Mouse (Mus musculus) megakaryocyte progenitor cell, adult 5-6 weeks (primary cell): ENCODE results near the gene Gm10282. TPM values are rescaled to one million over a fixed set of nuclear protein-coding genes. Genes with fewer than 3 reads are reported as not detected.
A peak's percentile ranks its signal among the peaks of the same experiment; 100 is the strongest.

Experiments used
- ATAC-seq: replicated peaks from 2 replicates; pipeline ENCODE4 v1.8.0; 2016; ENCODE audit warnings: mild to moderate bottlenecking, moderate TSS enrichment, inconsistent platforms; ENCODE audit not compliant: poor library complexity
- total RNA-seq, 2 experiments: library from RNA; stranded (forward) in 1 of 2; stranded (reverse) in 1 of 2; fragments of 157-497, 149-512 nt in 1 of 2; fragments of 200-1000 nt in 1 of 2; gene quantifications; 2 replicates each; pipeline versions ENCODE4 v1.2.3 to v1.2.4; 2015 to 2017

Gene Gm10282
- total RNA-seq, 2 experiments from 2014 or later, result 58.7 to 68.3 TPM

GRCm38 (mm10) chr8:72324036-72324706 lies 19.1 kb upstream of the Gm10282 start:
- no peak for ATAC-seq

- ATAC-seq, result no peak
These were observed 18.2 kb upstream of the Gm10282 start for GRCm38 (mm10) chr8:72323131-72323725.

DNA sequence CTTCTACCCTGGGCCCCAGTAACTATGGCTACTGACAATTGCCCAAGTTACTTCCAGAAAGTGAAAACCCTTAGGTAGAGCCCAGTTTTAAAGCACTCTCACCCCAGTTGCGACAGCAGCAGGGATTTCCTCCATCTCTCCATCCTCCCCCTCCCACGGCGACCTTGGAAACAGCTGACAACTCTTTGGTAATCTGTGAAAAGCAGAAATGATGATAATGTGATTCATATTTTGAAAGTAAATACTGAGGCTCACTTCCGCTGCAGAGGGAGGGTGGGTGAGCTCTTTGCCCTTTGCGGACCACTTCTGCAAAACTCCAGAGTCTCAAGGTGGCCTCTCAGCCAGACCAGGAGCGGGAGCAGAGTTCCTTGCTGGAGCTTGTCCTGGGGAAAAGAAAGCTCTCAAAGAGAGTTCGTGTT lies 17.4 kb upstream of the Gm10282 start:
- ATAC-seq, result peak; percentile 60

GRCm38 (mm10) chr8:72321635-72322441 lies 16.8 kb upstream of the Gm10282 start:
- ATAC-seq, result no peak

DNA sequence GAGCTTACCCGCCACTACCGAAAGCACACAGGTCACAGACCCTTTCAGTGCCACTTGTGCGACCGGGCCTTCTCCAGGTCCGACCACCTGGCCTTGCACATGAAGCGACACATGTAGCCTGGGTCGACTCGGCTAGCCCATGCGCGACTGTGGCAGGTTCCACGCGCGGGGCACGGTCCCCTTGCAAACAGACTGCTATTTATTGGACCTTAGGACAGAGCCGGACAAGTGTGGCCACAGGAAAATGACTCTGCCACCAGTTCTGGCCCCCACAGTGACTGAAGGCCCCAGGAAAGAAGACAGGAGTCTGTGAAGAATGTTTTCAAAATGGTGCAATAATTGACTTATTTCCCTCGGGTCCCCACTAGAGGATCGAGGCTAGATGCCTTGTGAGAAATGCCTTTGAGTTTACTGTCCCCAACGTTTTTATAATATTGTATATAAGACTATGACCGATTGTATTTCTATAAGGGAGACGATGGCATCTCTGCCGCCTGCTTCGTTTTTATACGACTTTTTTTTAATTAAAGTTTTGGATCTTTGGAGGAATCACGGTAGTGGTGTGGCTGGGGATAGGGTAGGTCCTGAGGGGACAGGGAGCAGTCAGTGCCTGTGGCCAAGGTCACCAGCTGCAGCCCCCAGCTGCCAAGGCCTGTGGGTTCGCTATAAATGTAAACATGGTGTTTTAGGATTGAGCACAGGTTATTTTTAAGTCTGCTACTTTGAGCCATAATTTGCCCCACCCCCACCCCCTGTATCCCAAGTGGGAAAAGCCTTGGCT lies 15.9 kb upstream of the Gm10282 start:
- no peak for ATAC-seq

GRCm38 (mm10) chr8:72319921-72320802 lies 15.1 kb upstream of the Gm10282 start:
- ATAC-seq, result no peak

- no peak for ATAC-seq
These were observed 14.3 kb upstream of the Gm10282 start for GRCm38 (mm10) chr8:72319397-72319796.

DNA sequence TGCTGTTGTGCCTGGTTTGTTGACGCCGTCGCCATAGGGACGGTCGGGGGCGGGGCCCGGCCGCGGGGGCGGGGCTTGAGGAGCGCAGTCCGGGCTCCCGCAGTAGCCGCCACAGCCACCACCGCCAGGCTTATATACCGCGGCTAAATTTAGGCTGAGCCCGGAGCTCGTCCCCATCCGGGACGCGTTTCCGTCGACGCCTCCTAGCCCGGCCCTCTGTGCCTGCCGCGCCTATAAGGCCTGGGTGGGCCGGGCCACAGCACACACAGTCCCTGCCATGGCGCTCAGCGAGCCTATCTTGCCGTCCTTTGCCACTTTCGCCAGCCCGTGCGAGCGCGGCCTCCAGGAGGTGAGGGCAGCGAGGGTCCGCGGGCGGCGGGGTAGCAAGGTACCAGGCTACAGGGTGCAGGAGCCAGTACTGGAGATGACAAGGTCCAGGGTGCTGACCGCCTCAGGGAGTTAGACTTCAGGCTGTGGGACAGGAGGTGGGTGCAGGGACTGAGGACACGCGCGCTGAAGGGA lies 13.8 kb upstream of the Gm10282 start, which contains the start of gene Klf2:
Gene Klf2 (plus strand): TSS at position 233 of the 522 bp plus-strand sequence.
- ATAC-seq, result peak; percentile 70

DNA sequence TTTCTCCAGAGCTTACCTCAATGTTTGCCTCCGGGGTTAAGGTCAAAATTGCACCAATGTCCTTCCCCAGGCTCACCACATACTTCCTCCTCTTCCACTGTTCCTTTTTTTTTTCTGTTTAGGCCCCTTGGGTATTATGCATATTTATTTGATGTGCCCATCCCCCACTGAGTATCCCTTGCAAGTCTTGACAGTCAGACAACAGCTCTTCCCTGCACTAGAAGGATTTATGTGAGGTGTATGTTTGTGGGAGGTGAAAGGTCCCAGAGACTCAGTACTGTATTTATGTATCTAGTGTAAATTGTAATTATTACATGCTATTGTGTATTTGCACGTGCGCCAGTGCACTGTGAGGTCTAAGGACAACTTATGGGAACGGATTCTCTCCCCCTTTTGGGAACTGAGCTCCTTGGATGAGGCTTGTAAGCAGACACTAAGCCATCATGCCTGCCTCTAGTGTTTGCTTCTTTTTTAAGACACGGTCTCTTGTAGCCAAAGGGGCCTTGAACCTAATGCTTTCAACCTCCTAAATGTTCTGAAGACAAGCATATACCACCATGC lies 12.8 kb upstream of the Gm10282 start:
- peak; percentile 30 for ATAC-seq

DNA sequence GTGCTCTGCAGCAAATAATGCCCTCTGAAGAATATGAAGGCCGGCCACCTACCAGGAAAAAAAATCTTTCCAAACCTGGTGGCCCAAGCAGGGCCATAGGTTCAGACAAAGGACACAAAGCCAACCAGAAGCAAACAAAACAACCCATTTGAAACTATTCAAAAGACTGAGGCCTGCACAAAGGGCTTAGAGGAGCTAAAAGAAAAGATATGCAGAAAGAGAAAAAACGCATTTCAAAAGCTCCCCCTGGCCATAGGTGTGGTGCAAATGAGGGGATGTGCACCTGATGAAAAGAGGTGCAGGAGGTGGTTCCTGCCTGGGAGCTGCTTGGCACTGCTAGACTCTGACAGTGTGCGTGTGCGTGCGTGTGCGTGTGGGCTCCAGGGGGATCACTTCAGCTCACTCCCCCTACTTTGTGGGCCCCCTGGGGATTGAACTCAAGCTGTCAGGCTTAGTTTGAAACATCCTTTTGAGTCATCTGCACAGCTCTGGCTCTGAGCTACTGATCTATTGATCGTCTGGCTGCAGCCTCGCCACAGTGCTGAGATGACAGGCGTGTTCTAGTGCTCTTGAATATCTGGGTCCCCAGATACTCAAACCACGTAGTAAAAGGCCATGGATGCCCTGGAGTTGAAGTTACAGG lies 11.1 kb upstream of the Gm10282 start:
- no peak for ATAC-seq

DNA sequence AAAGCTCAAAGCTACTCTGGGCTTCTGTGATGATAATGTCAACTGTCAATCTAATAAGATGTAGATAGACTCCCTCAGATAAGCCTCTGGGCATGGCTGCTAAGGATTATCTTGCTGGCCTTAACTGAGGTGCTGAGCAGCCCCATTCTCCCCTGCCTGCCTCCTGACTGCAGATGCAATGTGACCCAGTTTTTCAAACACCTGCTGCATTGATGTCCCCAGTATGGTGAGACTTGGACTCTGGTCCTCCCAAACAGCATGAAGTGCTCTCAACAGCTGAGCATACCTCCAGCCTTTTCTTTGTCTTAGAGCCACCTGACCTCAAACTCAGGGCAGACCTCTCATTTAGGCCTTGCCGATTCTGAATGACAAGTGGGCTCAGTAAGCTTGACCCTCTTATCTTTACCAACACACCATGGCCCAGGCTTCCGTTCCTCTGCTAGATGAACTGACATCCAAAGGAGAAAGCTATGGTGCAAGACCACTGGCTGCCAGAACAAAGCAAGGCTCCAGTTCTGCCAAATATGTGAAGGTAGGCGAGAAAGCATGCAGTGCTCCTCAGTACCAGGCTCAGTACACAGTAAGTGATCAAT lies 8.0 kb upstream of the Gm10282 start:
- ATAC-seq, result peak; percentile 35; the same call in 1 of the 2 replicates

GRCm38 (mm10) chr8:72310849-72311506 lies 5.9 kb upstream of the Gm10282 start:
- peak; percentile 63 for ATAC-seq

GRCm38 (mm10) chr8:72308276-72308675 lies 3.2 kb upstream of the Gm10282 start:
- ATAC-seq, result no peak

DNA sequence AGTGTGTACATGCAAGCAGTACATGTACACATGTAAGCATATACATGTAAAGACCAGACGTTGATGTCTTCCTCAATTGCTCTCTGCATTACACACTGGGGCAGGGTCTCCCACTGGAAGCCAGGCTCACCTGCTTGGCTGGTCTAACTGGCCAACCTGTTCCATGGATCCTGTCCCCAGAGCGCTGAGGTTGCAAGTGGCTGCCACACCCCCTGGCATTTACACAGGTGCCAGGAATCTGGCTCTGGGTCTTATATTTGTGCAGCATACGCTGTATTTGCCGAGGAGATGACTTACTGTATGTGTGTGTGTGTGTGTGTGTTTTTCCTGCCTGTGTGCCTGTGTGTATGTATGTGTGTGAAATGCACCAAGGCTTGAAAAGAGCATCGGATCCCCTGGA lies 1.9 kb upstream of the Gm10282 start:
- ATAC-seq, result no peak

DNA sequence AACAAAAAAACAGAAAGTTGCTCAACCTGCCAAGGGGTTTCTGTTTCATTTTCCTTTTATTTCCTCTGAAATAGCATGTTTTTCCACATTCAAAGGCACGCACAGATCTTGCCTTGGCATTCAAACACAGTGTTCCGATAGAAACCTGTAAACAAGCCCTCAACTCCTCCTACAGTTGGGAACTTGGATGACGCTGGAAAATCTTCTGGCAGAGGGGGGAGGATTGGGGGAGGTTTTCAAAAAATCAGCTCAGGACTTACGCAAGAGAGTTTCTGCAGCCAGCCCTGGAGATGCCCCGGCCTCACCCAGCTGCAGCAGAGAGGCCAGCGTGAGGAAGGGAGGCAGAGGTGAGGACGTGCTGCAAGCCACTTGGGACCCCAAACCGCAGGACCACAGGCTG lies 1.4 kb downstream of the Gm10282 start:
- ATAC-seq, result peak; percentile 92

DNA sequence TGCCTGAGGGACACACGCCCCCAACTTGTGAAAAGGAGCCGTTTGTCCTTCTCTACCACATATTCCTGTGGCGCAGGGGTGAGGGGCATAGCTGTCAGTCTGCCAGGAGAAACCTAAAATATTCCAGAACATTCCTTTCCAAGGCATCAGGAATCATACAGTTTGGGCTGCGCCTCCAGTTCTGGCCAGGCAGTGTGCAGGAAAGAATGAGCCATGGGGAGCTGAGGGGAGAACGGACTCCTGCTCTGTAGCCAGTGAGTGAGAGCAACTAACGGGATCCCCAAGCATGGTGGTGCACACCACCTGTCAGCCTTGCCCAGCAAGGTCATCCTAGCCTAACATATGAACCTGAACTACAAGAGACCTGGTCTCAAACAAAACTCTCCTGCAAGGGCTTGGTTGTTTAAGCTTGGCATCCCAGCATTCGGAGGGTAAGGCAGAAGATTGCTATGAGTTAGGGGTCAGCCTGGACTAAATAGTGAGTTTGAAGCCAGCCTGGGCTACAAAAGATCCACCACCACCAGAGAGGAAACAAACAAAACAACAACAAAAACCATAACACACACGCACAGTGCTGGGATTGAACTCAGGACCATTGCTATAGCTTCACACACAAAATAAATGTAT lies 2.0 kb downstream of the Gm10282 start:
- 0 out of 2 replicates have a peak, but pooled peaks have one; percentile 7 for ATAC-seq

- ATAC-seq, result no peak
These were observed 3.6 kb downstream of the Gm10282 start for GRCm38 (mm10) chr8:72301497-72301896.
